Mouse (Mus musculus) megakaryocyte, embryonic 14.5 days (primary cell): ENCODE results near the gene Rab37.

Source experiments
- FLI1 ChIP-seq: IDR thresholded peaks from 2 replicates; pipeline ENCODE4 v1.6.1; 2012; ENCODE audit warnings: low read length, inconsistent platforms, mixed read lengths
- GATA1 ChIP-seq: IDR thresholded peaks from 3 replicates; pipeline ENCODE4 v1.6.1; 2012; ENCODE audit warnings: mixed read lengths, low read length, inconsistent platforms, borderline replicate concordance

GRCm38 (mm10) chr11:115194693-115195092 is 103.5 kb downstream of the Rab37 start:
- TF ChIP-seq GATA1 (no peak), FLI1 (no peak)
